Mouse (Mus musculus) small intestine, adult 2 months (tissue): ENCODE results near the gene Adh5. TPM values are rescaled to one million over a fixed set of nuclear protein-coding genes. Genes with fewer than 3 reads are reported as not detected.
A peak's percentile ranks its signal among the peaks of the same experiment; 100 is the strongest.
"Not testable (repeated sequence)": the region's sequence is repeated elsewhere in the genome, so short reads cannot be mapped to it uniquely, and the experiment has no call there.

Experiments used
- H3K27ac ChIP-seq: fragments of 200-500 bp; 2 replicates; pipeline ENCODE4 v1.5.1; 2012; ENCODE audit warnings: low read depth, low read length, control low read depth, inconsistent platforms; ENCODE audit not compliant: insufficient read depth
- H3K27me3 ChIP-seq: fragments of 200-500 bp; 2 replicates; pipeline ENCODE4 v1.6.1; 2012; ENCODE audit warnings: mild to moderate bottlenecking, moderate library complexity, low read length, inconsistent platforms; ENCODE audit not compliant: control insufficient read depth, insufficient read depth
- H3K36me3 ChIP-seq: fragments of 200-500 bp; 2 replicates; pipeline ENCODE4 v1.6.1; 2012; ENCODE audit warnings: mild to moderate bottlenecking, low read length, control low read depth, inconsistent platforms; ENCODE audit not compliant: control insufficient read depth, insufficient read depth
- H3K4me1 ChIP-seq: fragments of 200-500 bp; 2 replicates; pipeline ENCODE4 v1.6.1; 2012; ENCODE audit warnings: low read length, inconsistent platforms, mixed read lengths; ENCODE audit not compliant: control insufficient read depth, insufficient read depth, insufficient read length
- H3K4me3 ChIP-seq: fragments of 200-500 bp; 2 replicates; pipeline ENCODE4 v1.5.1; 2012; ENCODE audit warnings: low read depth, mild to moderate bottlenecking, control low read depth, inconsistent platforms, low read length, moderate library complexity
- CTCF ChIP-seq: fragments of 200-500 bp; IDR thresholded peaks from 2 replicates; pipeline ENCODE4 v1.5.1; 2012; ENCODE audit warnings: low read depth, mild to moderate bottlenecking, control low read depth, inconsistent platforms, low read length, moderate library complexity, mixed read lengths; ENCODE audit not compliant: insufficient replicate concordance, insufficient read length; ENCODE audit errors: extremely low read depth
- POLR2A ChIP-seq: fragments of 200-500 bp; IDR thresholded peaks from 2 replicates; pipeline ENCODE4 v1.6.1; 2012; ENCODE audit warnings: low read depth, mild to moderate bottlenecking, control low read depth, inconsistent platforms, low read length, moderate library complexity
- WGBS: fragments of 180-500 bp; shearing (Covaris S2); methylation state at CpG from one replicate; pipeline ENCODE4 v1.1.7; 2018; 5-methylcytosine and 5-hydroxymethylcytosine counted together
- polyA plus RNA-seq: library from polyadenylated mRNA; depleted of rRNA; stranded (reverse); fragments of >200 nt; gene quantifications from 2 replicates; pipeline ENCODE4 v1.2.3, GENCODE M21; 2012

The Adh5 gene
- polyA plus RNA-seq, 1 experiment: 8.4 TPM

DNA sequence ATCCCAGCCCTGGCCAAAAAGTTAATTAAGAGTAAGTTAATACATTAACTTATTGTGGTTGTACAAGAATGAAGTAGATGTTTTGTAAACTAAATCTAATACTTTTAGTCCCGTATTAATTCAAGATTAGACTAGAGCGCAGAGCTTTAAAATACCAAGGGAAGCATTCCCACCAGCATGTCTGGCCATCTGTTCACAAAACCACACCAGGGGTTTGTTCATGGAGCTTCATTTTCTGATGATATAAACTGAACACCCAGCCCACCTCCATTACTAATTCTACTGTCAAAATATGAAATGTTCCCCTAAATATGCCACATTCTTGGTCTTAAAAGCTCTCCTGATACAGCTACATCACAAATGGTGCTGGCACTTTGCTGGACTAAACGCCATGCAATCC, 15.5 kb downstream of the Adh5 start:
- TF ChIP-seq POLR2A: no peak

DNA sequence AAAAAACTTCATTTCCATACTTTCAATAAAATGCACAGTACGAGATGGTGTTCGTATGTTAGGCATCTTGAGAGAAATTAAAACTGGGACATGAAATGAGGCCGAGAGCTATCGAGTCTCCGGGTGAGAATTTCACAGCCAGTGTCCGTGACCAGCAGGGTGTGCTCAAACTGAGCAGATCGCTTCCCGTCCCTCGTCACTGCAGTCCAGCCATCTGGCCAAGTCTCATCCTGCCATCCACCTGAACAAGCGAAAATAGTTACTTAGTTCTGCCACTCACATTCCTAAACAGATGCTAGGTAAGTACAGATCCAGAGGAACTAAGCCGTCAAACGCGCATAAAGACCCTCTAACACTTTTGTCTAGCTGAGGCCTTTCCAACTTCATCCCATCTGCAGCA, 17.4 kb downstream of the Adh5 start:
- Histone ChIP-seq H3K4me1 (no peaks in the 10 kb centered on the region), H3K36me3 (peaks cover 69% of the 10 kb centered on the region), H3K27me3 (no peaks in the 10 kb centered on the region), H3K4me3 (no peak overlapping the region), H3K27ac (no peak overlapping the region)
- TF ChIP-seq CTCF (no peak), POLR2A (no peak)
- WGBS: 92% methylated on average over 13 of the region's 13 CpGs

More for the DNA sequence above, 15.5 kb downstream of the Adh5 start:
- H3K27ac ChIP-seq: no peak overlapping the region
- no peaks in the 10 kb centered on the region for H3K4me1 ChIP-seq
- no peaks in the 10 kb centered on the region for H3K27me3 ChIP-seq
- H3K36me3 ChIP-seq: peaks cover 64% of the 10 kb centered on the region
- 97% methylated on average over 3 of the region's 3 CpGs for WGBS
- H3K4me3 ChIP-seq: no peak overlapping the region

DNA sequence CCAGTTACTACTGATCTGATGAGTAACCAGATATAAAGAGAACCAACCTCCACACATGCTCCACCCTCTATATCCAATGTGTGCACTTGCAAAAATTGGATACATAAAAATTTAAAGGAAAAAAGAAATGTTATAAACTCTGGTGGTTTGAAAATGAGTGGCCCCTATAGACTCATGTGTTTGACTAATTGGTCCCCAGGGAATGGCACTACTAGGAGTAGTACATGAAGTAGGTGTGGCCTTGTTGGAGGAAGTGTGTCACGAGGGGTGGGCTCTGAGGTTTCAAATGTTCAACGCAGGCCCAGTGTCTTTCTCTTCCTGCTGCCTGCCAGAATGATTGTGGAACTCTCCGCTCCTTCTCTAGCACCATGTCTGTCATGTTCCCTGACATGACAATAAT, 18.9 kb downstream of the Adh5 start:
- 89% methylated on average over 3 of the region's 3 CpGs for WGBS
- Histone ChIP-seq H3K27me3 (no peaks in the 10 kb centered on the region), H3K27ac (no peak overlapping the region), H3K4me1 (no peaks in the 10 kb centered on the region), H3K4me3 (no peak overlapping the region), H3K36me3 (peaks cover 71% of the 10 kb centered on the region)
- TF ChIP-seq CTCF: no peak
- TF ChIP-seq POLR2A: no peak

DNA sequence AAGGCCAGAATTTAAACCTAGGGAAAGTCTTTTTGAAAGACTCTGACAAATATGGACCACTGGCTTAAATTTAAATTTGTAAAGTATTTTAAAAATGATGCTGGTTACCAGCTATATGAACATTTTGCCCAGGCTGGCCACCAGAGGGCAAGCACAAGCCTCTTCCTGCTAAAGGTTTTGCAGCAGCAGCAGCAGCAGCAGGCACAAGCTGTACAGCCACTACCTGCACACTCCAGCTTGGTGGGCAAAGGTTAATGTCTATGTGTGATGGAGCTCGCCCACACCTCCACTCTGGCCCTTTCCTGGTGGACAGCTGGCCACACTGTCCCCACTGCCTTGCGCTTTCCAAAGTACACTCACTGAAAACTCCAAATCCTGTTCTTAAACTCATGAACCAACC, 20.2 kb downstream of the Adh5 start:
- Histone ChIP-seq H3K27me3 (no peaks in the 10 kb centered on the region), H3K4me1 (no peaks in the 10 kb centered on the region), H3K4me3 (no peak overlapping the region), H3K27ac (no peak overlapping the region), H3K36me3 (peaks cover 65% of the 10 kb centered on the region)
- WGBS: 63% methylated on average over 2 of the region's 2 CpGs
- TF ChIP-seq CTCF (peak; percentile 62; the same call in 1 of the 2 replicates), POLR2A (no peak)

DNA sequence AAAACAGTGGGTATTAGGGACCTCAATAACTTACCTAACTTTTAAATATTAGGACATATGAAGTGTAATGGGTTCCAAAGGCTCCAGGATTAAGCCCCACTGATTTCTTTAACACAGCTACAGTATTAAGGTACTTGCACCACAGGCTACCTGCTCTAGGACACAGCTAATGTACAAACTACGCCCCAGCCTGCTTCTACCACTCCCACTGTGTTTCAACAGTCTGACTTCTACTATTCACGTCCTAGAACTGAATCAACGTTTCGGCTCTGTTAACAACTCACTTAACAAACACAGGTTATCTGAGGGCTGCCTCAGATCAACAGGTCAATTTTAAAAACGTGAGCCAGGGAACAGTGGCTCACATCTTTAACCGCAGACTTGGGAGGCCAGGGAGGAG, 20.9 kb downstream of the Adh5 start:
- no peak for TF ChIP-seq POLR2A
- no peak for TF ChIP-seq CTCF
- Histone ChIP-seq H3K4me3 (no peak overlapping the region), H3K36me3 (peaks cover 65% of the 10 kb centered on the region), H3K27ac (no peak overlapping the region), H3K27me3 (no peaks in the 10 kb centered on the region), H3K4me1 (no peaks in the 10 kb centered on the region)
- WGBS: 76% methylated on average over 6 of the region's 6 CpGs

DNA sequence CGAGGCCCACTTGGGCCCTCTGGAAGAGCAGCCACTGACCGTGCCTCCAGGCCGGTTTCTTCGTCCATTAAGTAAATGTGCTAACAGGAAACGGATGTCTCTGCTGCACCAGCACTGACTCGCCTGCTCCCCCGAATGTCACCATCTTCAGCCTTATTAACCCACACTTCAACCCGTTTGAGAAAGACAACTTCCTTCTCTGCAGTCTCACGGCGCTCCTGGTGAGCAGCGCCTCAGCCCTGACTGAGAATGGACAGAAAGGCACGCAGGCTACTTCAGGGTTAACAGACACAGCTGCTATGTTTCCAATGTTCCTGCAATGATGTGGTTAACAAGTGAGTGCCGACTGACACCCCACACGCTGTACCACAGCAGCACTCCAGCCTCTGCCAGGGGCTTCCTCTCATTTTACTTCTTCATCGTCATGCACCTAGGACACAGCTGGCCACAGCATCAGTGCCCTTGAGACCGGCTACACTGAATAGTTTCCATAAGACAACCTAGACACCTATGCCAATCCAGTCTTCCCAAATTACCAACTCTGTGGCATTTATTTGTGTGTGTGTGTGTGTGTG, 21.8 kb downstream of the Adh5 start:
- Histone ChIP-seq H3K36me3 (peaks cover 65% of the 10 kb centered on the region), H3K27ac (no peak overlapping the region), H3K4me1 (no peaks in the 10 kb centered on the region), H3K27me3 (no peaks in the 10 kb centered on the region), H3K4me3 (no peak overlapping the region)
- 82% methylated on average over 16 of the region's 16 CpGs for WGBS
- TF ChIP-seq POLR2A (no peak), CTCF (no peak)

DNA sequence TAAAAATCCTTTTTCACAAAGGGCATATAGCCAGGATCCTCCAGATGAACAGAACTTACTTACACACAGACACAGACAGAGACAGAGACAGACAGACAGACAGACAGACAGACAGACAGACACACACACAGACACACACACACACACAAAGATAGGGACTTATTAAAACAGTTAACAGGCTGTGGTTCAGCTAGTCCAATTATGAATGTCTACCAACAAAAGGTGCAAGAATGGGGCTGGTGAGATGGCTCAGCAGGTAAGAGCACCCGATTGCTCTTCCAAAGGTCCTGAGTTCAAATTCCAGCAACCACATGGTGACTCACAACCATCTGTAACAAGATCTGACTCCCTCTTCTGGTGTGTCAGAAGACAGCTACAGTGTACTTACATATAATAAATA, 23.8 kb downstream of the Adh5 start:
- peaks cover 63% of the 10 kb centered on the region for H3K36me3 ChIP-seq
- not testable (repeated sequence) for H3K4me1 ChIP-seq, H3K4me3 ChIP-seq, H3K27ac ChIP-seq, H3K27me3 ChIP-seq
- WGBS: 72% methylated on average over 1 of the region's 1 CpGs

DNA sequence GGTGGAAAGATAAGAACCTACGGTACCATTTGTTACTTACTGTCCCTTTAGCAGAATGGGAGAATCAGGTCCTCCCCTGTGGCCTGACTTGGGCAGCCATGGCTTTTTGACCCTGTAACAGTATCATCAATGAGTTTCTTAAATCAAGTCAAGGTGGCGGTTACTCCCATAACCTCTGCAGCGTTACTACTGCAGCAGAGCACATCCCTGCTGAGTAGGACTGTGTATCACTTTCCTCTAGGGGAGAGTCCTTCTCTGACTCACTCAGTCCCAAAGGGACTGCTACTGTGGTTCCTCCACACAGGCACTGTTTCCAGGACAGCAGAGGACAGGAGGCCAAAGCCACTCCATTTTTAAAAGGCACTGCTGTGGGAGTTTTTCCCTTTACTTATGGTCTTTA, 28.2 kb downstream of the Adh5 start:
- Histone ChIP-seq H3K27me3 (no peaks in the 10 kb centered on the region), H3K36me3 (peaks cover 51% of the 10 kb centered on the region), H3K4me3 (no peak overlapping the region), H3K27ac (no peak overlapping the region), H3K4me1 (no peaks in the 10 kb centered on the region)
- WGBS: 95% methylated on average over 3 of the region's 3 CpGs
- TF ChIP-seq POLR2A (no peak), CTCF (no peak)
